Mouse (Mus musculus) MEL (cell line): Measurements from ENCODE around the gene Actl6a. TPM values are rescaled to one million over a fixed set of nuclear protein-coding genes. Genes with fewer than 3 reads are reported as not detected.

Experiments
- polyA plus RNA-seq, 2 experiments: library from polyadenylated mRNA; stranded (reverse) in 1 of 2; unstranded in 1 of 2; fragments of >175 nt in 1 of 2; fragments of >200 nt in 1 of 2; gene quantifications; 2 replicates each; pipeline versions ENCODE4 v1.2.1 to v1.2.4; 2012; ENCODE audit warnings: low replicate concordance in 2 of 2, low read depth in 1 of 2; ENCODE audit not compliant: insufficient read length in 2 of 2, insufficient read depth in 1 of 2, missing spikeins in 1 of 2
- total RNA-seq: library from RNA; depleted of rRNA; stranded (reverse); fragments of 300-350 nt; gene quantifications from 2 replicates; pipeline ENCODE4 v1.2.3, GENCODE M21; 2012; rRNA removed

The Actl6a gene
- total and polyA plus RNA-seq, 3 experiments = 129 to 175 TPM; not detected in 1

Other genes with a start within 250 kb of the Actl6a start
- gene Kcnmb3, start 214.1 kb upstream of the Actl6a start, total RNA-seq = not detected in 2 replicates
- gene Kcnmb3, start 214.1 kb upstream of the Actl6a start, polyA plus RNA-seq = not detected
- 34.1 and 34.5 TPM in 2 replicates for gene Zfp639, start 196.0 kb upstream of the Actl6a start, total RNA-seq
- gene Zfp639, start 196.0 kb upstream of the Actl6a start, polyA plus RNA-seq = 100 to 1,000 TPM in 1 of 2 experiments, 10 to 100 TPM in 1; 35.4 to 302 TPM
- gene Mfn1, start 176.8 kb upstream of the Actl6a start, total RNA-seq = 20.8 and 25.5 TPM in 2 replicates
- gene Mfn1, start 176.8 kb upstream of the Actl6a start, polyA plus RNA-seq = 10 to 100 TPM in 1 of 2 experiments, not detected in 1; 29.4 TPM
- 61.2 and 62.4 TPM in 2 replicates for gene Gnb4, start 89.7 kb upstream of the Actl6a start, total RNA-seq
- gene Gnb4, start 89.7 kb upstream of the Actl6a start, polyA plus RNA-seq = 10 to 100 TPM in 1 of 2 experiments, not detected in 1; 49.5 TPM
- gene Ndufb5, start 30.7 kb downstream of the Actl6a start, total RNA-seq = 232 and 241 TPM in 2 replicates
- 100 to 1,000 TPM; 213 to 502 TPM for gene Ndufb5, start 30.7 kb downstream of the Actl6a start, polyA plus RNA-seq
- gene Mrpl47, start 31.3 kb downstream of the Actl6a start, total RNA-seq = 61.5 and 70.3 TPM in 2 replicates
- 10 to 100 TPM in 1 of 2 experiments, not detected in 1; 73.1 TPM for gene Mrpl47, start 31.3 kb downstream of the Actl6a start, polyA plus RNA-seq
- gene Usp13, start 111.2 kb downstream of the Actl6a start, total RNA-seq = not detected in 2 replicates
- not detected for gene Usp13, start 111.2 kb downstream of the Actl6a start, polyA plus RNA-seq